Mouse (Mus musculus) lung, postnatal 0 days (tissue): ENCODE data around the gene Tcf23.

Experiments
- CTCF ChIP-seq: IDR thresholded peaks from 2 replicates; pipeline ENCODE4 v1.5.1; 2016; ENCODE audit warnings: antibody characterized with exemption, mild to moderate bottlenecking
- EP300 ChIP-seq: IDR thresholded peaks from 2 replicates; pipeline ENCODE4 v1.6.1; 2016; ENCODE audit warnings: antibody characterized with exemption, mild to moderate bottlenecking, control low read depth

- TF ChIP-seq CTCF (no peak), EP300 (no peak)
Observed at GRCm38 (mm10) chr5:30969440-30969839, 978 bp downstream of the Tcf23 start.
